22 mouse cellular contexts compared by ENCODE assay signal in genomic region chrX:103994741-103995140, GRCm38 (mm10). TPM values are rescaled to one million over a fixed set of nuclear protein-coding genes. Genes with fewer than 3 reads are reported as not detected.
DNase-seq lines count a peak whose midpoint lies in the region; ATAC-seq and TF ChIP-seq lines count a peak whose summit lies in the region.
"Had no signal": no experiment of that assay in that cellular context is flagged by ENCODE, and none has a peak within 500 bp of the region (broad histone marks: within the 10 kb centered on the region; RNA-seq: fewer than 3 reads in every experiment).

No protein-coding gene starts in this region.

- ATAC-seq in lung, embryonic 15.5 days (ENCODE audit: borderline replicate concordance, extremely low read depth, low FRiP score, low TSS enrichment), result no peak
- peak; percentile 51; the same call in 1 of the 2 replicates for ATAC-seq in kidney, embryonic 16.5 days (ENCODE audit: low FRiP score, low TSS enrichment)
- ATAC-seq in stomach, embryonic 16.5 days (ENCODE audit: insufficient read depth, low FRiP score), result peak; percentile 37; the same call in 1 of the 2 replicates
- ATAC-seq: forebrain, embryonic 13.5 days; inflammation-experienced regulatory T-cells, adult 6 months had no signal

- no peaks in the 10 kb centered on the region; the same call in 1 of the 2 replicates for H3K4me1 ChIP-seq in kidney, adult 2 months (ENCODE audit: control insufficient read depth, insufficient read depth, low read length)
- H3K4me1 ChIP-seq in lung, embryonic 15.5 days, result no peaks in the 10 kb centered on the region
- H3K4me1 ChIP-seq in kidney, embryonic 16.5 days (ENCODE audit: insufficient read depth, low read length), result 0 out of 2 replicates have a peak, but pooled peaks cover 2% of the 10 kb centered on the region
- H3K4me1 ChIP-seq in stomach, embryonic 16.5 days (ENCODE audit: control insufficient read depth, insufficient read depth, low read length), result no peaks in the 10 kb centered on the region
- H3K4me1 ChIP-seq: forebrain, embryonic 13.5 days; heart, embryonic 15.5 days; limb, embryonic 12.5 days; midbrain, embryonic 10.5 days; neural tube, embryonic 15.5 days had no signal

- H3K27me3 ChIP-seq in kidney, adult 2 months (replicated peaks; ENCODE audit: control insufficient read depth, insufficient read depth, low read length), result no peaks in the 10 kb centered on the region
- peaks cover 16% of the 10 kb centered on the region; the same call in 1 of the 2 replicates for H3K27me3 ChIP-seq in lung, embryonic 15.5 days
- peaks cover 14% of the 10 kb centered on the region for H3K27me3 ChIP-seq in kidney, embryonic 16.5 days (ENCODE audit: insufficient read depth, low read length)
- H3K27me3 ChIP-seq in stomach, embryonic 16.5 days (ENCODE audit: control insufficient read depth, insufficient read depth, low read length), result peaks cover 5% of the 10 kb centered on the region; the same call in 1 of the 2 replicates

- DNase-seq in kidney, adult 2 months, result peak; percentile 69
- no peak for DNase-seq in kidney, adult 18-20 months
- no peak for DNase-seq in lung, adult 18-20 months
- DNase-seq in cerebellum, postnatal 36 days, result no peak
- no peak for DNase-seq in left cerebral cortex, adult 18-20 months (ENCODE audit: low spot score in 2 of 2)
- DNase-seq: adrenal gland, postnatal 14 days; cerebellum, adult 2 months; cerebellum, postnatal 25 days; embryo, embryonic 11 days; heart, postnatal 4 days; lung, adult 2 months had no signal

- no peak overlapping the region for H3K9ac ChIP-seq in lung, embryonic 15.5 days
- no peak overlapping the region for H3K9ac ChIP-seq in kidney, embryonic 16.5 days (replicated peaks; ENCODE audit: low read length)
- no peak overlapping the region for H3K9ac ChIP-seq in stomach, embryonic 16.5 days (ENCODE audit: low read length)
- H3K9ac ChIP-seq: forebrain, embryonic 13.5 days; heart, embryonic 15.5 days; hindbrain, embryonic 14.5 days; limb, embryonic 12.5 days; neural tube, embryonic 15.5 days had no signal

- WGBS in kidney, adult 2 months, result 26% methylated on average over 3 of the region's 3 CpGs
- WGBS in lung, embryonic 15.5 days, result 25% methylated on average over 3 of the region's 3 CpGs
- 52% methylated on average over 3 of the region's 3 CpGs for WGBS in kidney, embryonic 16.5 days
- 45% methylated on average over 3 of the region's 3 CpGs for WGBS in stomach, embryonic 16.5 days

- no peak overlapping the region for H3K4me2 ChIP-seq in lung, embryonic 15.5 days
- no peak overlapping the region for H3K4me2 ChIP-seq in kidney, embryonic 16.5 days (replicated peaks; ENCODE audit: low read depth, low read length)
- no peak overlapping the region for H3K4me2 ChIP-seq in stomach, embryonic 16.5 days (ENCODE audit: low read depth, low read length)
- H3K4me2 ChIP-seq: forebrain, embryonic 13.5 days; heart, embryonic 15.5 days; hindbrain, embryonic 14.5 days; limb, embryonic 12.5 days; neural tube, embryonic 15.5 days had no signal

- H3K4me3 ChIP-seq in kidney, adult 2 months (ENCODE audit: insufficient read depth, low read depth, low read length), result no peak overlapping the region
- H3K4me3 ChIP-seq in lung, embryonic 15.5 days, result no peak overlapping the region
- no peak overlapping the region for H3K4me3 ChIP-seq in kidney, embryonic 16.5 days (ENCODE audit: low read length)
- H3K4me3 ChIP-seq in stomach, embryonic 16.5 days (replicated peaks; ENCODE audit: low read length), result no peak overlapping the region
- H3K4me3 ChIP-seq: forebrain, embryonic 13.5 days; heart, embryonic 15.5 days; layer of hippocampus, adult 2 months; limb, embryonic 12.5 days; midbrain, embryonic 10.5 days; neural tube, embryonic 15.5 days had no signal

- H3K27ac ChIP-seq in kidney, adult 2 months (ENCODE audit: insufficient read depth, low read depth, low read length), result no peak overlapping the region
- peak overlapping the region; percentile 53; the same call in 1 of the 2 replicates for H3K27ac ChIP-seq in lung, embryonic 15.5 days
- no peak overlapping the region for H3K27ac ChIP-seq in kidney, embryonic 16.5 days (ENCODE audit: low read length)
- no peak overlapping the region for H3K27ac ChIP-seq in stomach, embryonic 16.5 days (ENCODE audit: low read length)
- H3K27ac ChIP-seq: forebrain, embryonic 13.5 days; heart, embryonic 15.5 days; hindbrain, embryonic 14.5 days; layer of hippocampus, adult 2 months; limb, embryonic 12.5 days; midbrain, embryonic 10.5 days; neural tube, embryonic 15.5 days had no signal

- no peak for TF ChIP-seq POLR2A in kidney, adult 2 months (IDR thresholded peaks at IDR 0.05; ENCODE audit: low read depth, low read length)

- no peaks in the 10 kb centered on the region for H3K36me3 ChIP-seq in kidney, adult 2 months (ENCODE audit: control insufficient read depth, insufficient read depth, low read length)
- no peaks in the 10 kb centered on the region for H3K36me3 ChIP-seq in lung, embryonic 15.5 days
- no peaks in the 10 kb centered on the region for H3K36me3 ChIP-seq in kidney, embryonic 16.5 days (ENCODE audit: insufficient read depth, low read length)
- H3K36me3 ChIP-seq in stomach, embryonic 16.5 days (ENCODE audit: control insufficient read depth, insufficient read depth, low read length), result no peaks in the 10 kb centered on the region
- H3K36me3 ChIP-seq: heart, embryonic 15.5 days; limb, embryonic 12.5 days; midbrain, embryonic 10.5 days; neural tube, embryonic 15.5 days had no signal

- no peak for TF ChIP-seq CTCF in kidney, adult 2 months (conservative IDR thresholded peaks at IDR 0.05; ENCODE audit: insufficient read depth, insufficient read length, low read depth, low read length)

- no peaks in the 10 kb centered on the region for H3K9me3 ChIP-seq in lung, embryonic 15.5 days
- no peaks in the 10 kb centered on the region for H3K9me3 ChIP-seq in kidney, embryonic 16.5 days (ENCODE audit: low read length)
- H3K9me3 ChIP-seq in stomach, embryonic 16.5 days (replicated peaks; ENCODE audit: control insufficient read depth, low read length), result no peaks in the 10 kb centered on the region
- H3K9me3 ChIP-seq: forebrain, embryonic 13.5 days; heart, embryonic 15.5 days; limb, embryonic 12.5 days; midbrain, embryonic 10.5 days; neural tube, embryonic 15.5 days had no signal

RNA-seq across cellular contexts. Expression of gene Rlim, which starts 13.7 kb away (rescaled TPM):
- 4.8 and 7.1 TPM in 2 replicates for polyA plus RNA-seq in kidney, adult 2 months (2012; rRNA removed)
- polyA plus RNA-seq in lung, embryonic 15.5 days (2015; fragmentation: Nextera tagmentation; extraction: Ambion mirVana), result 40.6 and 43.5 TPM in 2 replicates
- polyA plus RNA-seq in kidney, embryonic 16.5 days (2015; fragmentation: Nextera tagmentation; extraction: Ambion mirVana), result 34.2 and 38.9 TPM in 2 replicates
- 38.0 and 38.7 TPM in 2 replicates for polyA plus RNA-seq in stomach, embryonic 16.5 days (2015; fragmentation: Nextera tagmentation; extraction: Ambion mirVana)
- 10 to 100 TPM; 46.1 to 55.1 TPM for total RNA-seq in left cerebral cortex, adult 18-20 months (2021)
